Mouse (Mus musculus) embryonic facial prominence, embryonic 13.5 days (tissue): ENCODE data around the gene Ctnna2. TPM values are rescaled to one million over a fixed set of nuclear protein-coding genes. Genes with fewer than 3 reads are reported as not detected.

Experiments
- ATAC-seq: fragments of 200-750 bp; cut with Nextera tagmentation; 2 replicates; pipeline ENCODE4 v1.8.0; 2017; ENCODE audit warnings: low read depth; ENCODE audit not compliant: insufficient number of reproducible peaks, insufficient read depth, low FRiP score, low TSS enrichment
- H3K27ac ChIP-seq: fragments of 300-500 bp; sonication (generic); 2 replicates; pipeline ENCODE4 v1.5.1; 2015; ENCODE audit warnings: moderate library complexity, mild to moderate bottlenecking, inconsistent platforms
- H3K27me3 ChIP-seq: fragments of 300-500 bp; sonication (generic); 2 replicates; pipeline ENCODE4 v1.6.1; 2015; ENCODE audit warnings: mild to moderate bottlenecking, inconsistent platforms
- H3K36me3 ChIP-seq: fragments of 300-500 bp; sonication (generic); 2 replicates; pipeline ENCODE4 v1.6.1; 2015; ENCODE audit warnings: mild to moderate bottlenecking, inconsistent platforms
- H3K4me1 ChIP-seq: fragments of 300-500 bp; sonication (generic); 2 replicates; pipeline ENCODE4 v1.6.1; 2015; ENCODE audit warnings: inconsistent platforms
- H3K4me2 ChIP-seq: fragments of 300-500 bp; sonication (generic); 2 replicates; pipeline ENCODE4 v1.6.1; 2015; ENCODE audit warnings: moderate library complexity, mild to moderate bottlenecking, inconsistent platforms
- H3K4me3 ChIP-seq: fragments of 300-500 bp; sonication (generic); 2 replicates; pipeline ENCODE4 v1.5.1; 2015; ENCODE audit warnings: mild to moderate bottlenecking, inconsistent platforms
- H3K9ac ChIP-seq: fragments of 300-500 bp; sonication (generic); 2 replicates; pipeline ENCODE4 v1.6.1; 2015; ENCODE audit warnings: mild to moderate bottlenecking, inconsistent platforms
- H3K9me3 ChIP-seq: fragments of 300-500 bp; sonication (generic); 2 replicates; pipeline ENCODE4 v1.6.1; 2016; ENCODE audit warnings: inconsistent platforms
- WGBS: fragments of 180-500 bp; shearing (Covaris S2); methylation state at CpG from one replicate; pipeline ENCODE4 v1.1.7; 2015; ENCODE audit warnings: mixed read lengths; 5-methylcytosine and 5-hydroxymethylcytosine counted together
- polyA plus RNA-seq: library from polyadenylated mRNA; unstranded; fragments of >200 nt; fragmentation: Nextera tagmentation; extraction: Ambion mirVana; gene quantifications from 2 replicates; pipeline ENCODE4 v1.2.1, GENCODE M21; 2015

Ctnna2 gene
- polyA plus RNA-seq, 1 experiment from 2014 or later = 9.1 TPM

DNA sequence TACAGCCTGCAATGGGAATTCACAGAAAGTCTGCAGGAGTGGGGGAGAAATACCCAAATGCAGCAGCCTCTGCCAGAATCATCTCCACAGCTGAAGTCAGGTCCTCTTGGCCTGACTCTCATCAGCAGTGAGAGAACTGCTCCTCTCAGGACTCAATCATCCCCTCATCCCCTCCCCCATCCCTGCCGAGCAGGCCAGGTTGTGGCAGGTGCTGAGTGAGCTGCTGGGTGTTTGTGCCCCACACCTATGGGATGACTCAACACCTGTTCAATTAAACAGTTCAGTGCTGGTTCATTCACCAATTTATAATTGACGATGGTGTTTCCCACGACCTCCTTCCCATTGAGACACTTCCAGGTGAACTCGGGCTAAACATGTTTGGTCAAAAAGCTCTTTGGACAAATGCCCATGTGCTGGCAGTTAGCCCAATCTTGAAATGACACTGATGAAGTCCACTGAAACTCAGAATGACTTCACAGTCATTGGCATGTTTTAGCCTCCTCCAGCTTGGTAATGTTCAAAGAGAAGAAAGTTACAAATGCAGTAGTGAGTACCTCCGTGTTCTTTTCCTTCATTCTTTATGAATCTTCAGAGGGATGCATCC is 1000.1 kb downstream of the Ctnna2 start:
- Histone ChIP-seq H3K9me3 (no peaks in the 10 kb centered on the region), H3K4me1 (no peaks in the 10 kb centered on the region), H3K36me3 (no peaks in the 10 kb centered on the region), H3K9ac (no peak overlapping the region), H3K4me3 (no peak overlapping the region), H3K4me2 (no peak overlapping the region), H3K27ac (no peak overlapping the region), H3K27me3 (no peaks in the 10 kb centered on the region)
- no peak for ATAC-seq
- WGBS = 77% methylated on average over 5 of the region's 5 CpGs

- Histone ChIP-seq H3K4me3 (no peak overlapping the region), H3K27ac (no peak overlapping the region), H3K9me3 (no peaks in the 10 kb centered on the region), H3K4me1 (no peaks in the 10 kb centered on the region), H3K27me3 (no peaks in the 10 kb centered on the region), H3K36me3 (no peaks in the 10 kb centered on the region), H3K9ac (no peak overlapping the region), H3K4me2 (no peak overlapping the region)
- 23% methylated on average over 3 of the region's 3 CpGs for WGBS
- ATAC-seq = peak; percentile 64
Measured at GRCm38 (mm10) chr6:76977817-76978216, 1001.7 kb downstream of the Ctnna2 start.

DNA sequence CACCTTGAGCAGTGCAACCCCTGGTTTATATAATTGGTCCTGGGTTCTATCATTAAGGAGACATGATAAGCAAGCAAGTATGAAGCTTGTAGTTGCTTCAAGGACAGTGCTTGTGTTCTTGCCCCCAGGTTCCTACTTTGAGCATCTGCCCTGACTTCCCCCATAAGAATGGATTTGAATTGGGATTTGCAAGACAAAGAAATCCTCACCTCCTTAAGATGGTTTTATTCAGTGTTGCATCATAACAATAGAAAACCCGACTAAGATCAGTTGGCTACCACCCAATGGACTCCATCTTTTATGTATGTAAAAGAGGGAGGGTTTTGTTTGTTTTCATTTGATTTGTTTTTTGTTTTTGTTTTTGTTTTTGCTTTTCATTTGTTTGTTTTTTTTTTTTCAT is 1005.2 kb downstream of the Ctnna2 start:
- H3K27me3 ChIP-seq = no peaks in the 10 kb centered on the region
- no peak overlapping the region for H3K27ac ChIP-seq
- H3K36me3 ChIP-seq = no peaks in the 10 kb centered on the region
- H3K4me3 ChIP-seq = no peak overlapping the region
- no peaks in the 10 kb centered on the region for H3K4me1 ChIP-seq
- H3K4me2 ChIP-seq = no peak overlapping the region
- no peak for ATAC-seq
- 75% methylated on average over 1 of the region's 1 CpGs for WGBS
- H3K9ac ChIP-seq = no peak overlapping the region
- no peaks in the 10 kb centered on the region for H3K9me3 ChIP-seq

- H3K9me3 ChIP-seq = no peaks in the 10 kb centered on the region
- H3K4me1 ChIP-seq = no peaks in the 10 kb centered on the region
- H3K27ac ChIP-seq = no peak overlapping the region
- no peak overlapping the region for H3K4me3 ChIP-seq
- no peak overlapping the region for H3K4me2 ChIP-seq
- no peaks in the 10 kb centered on the region for H3K36me3 ChIP-seq
- ATAC-seq = no peak
- no peak overlapping the region for H3K9ac ChIP-seq
- 60% methylated on average over 5 of the region's 5 CpGs for WGBS
- H3K27me3 ChIP-seq = no peaks in the 10 kb centered on the region
Measured at GRCm38 (mm10) chr6:76964998-76965432, 1014.5 kb downstream of the Ctnna2 start.

DNA sequence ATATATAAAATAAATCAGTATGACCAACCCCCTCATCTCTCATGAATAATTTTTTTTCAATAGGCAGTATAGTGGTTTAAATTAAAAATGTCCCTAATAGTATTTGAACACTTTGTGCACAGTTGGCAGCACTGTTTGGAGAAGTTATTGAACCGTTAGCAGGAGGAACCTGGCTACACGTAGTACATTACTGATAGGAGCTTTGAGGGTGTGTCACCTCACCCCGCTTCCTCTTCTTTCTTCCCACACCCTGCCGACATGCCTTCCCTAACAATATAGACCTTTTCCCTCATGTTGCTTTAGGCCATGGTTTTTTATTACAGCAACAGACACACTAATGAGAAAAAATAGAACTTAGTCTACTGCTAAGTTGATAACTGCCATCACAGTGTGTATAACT is 1071.4 kb downstream of the Ctnna2 start:
- no peak for ATAC-seq
- 73% methylated on average over 4 of the region's 4 CpGs for WGBS
- Histone ChIP-seq H3K27me3 (no peaks in the 10 kb centered on the region), H3K9ac (no peak overlapping the region), H3K4me1 (no peaks in the 10 kb centered on the region), H3K4me2 (no peak overlapping the region), H3K4me3 (no peak overlapping the region), H3K9me3 (no peaks in the 10 kb centered on the region), H3K27ac (no peak overlapping the region), H3K36me3 (no peaks in the 10 kb centered on the region)

DNA sequence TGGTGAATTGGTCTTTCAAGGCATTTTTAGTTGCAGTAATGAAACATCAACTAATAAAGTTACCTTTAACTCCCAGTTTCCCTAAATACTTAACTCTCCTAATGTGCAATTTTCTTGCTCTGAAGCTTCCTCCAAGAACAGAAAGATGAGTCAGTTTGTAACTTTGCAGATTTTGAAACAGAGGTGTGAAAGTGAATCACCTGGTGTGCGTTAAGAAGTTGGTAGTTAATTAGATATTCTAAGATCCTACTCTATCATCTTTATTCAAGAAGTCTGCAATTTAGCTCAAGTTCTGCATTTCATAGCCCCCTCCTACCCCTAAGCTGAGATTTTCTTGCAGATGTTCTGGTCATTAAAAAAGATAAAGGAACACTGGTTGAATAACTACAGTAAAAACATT is 1082.3 kb downstream of the Ctnna2 start:
- ATAC-seq = no peak
- Histone ChIP-seq H3K4me1 (no peaks in the 10 kb centered on the region), H3K4me3 (no peak overlapping the region), H3K9ac (no peak overlapping the region), H3K27ac (no peak overlapping the region), H3K27me3 (no peaks in the 10 kb centered on the region), H3K4me2 (no peak overlapping the region), H3K9me3 (no peaks in the 10 kb centered on the region), H3K36me3 (no peaks in the 10 kb centered on the region)
- 79% methylated on average over 1 of the region's 1 CpGs for WGBS
